Mouse (Mus musculus) midbrain, embryonic 13.5 days (tissue): ENCODE results near the gene Ifi211. TPM values are rescaled to one million over a fixed set of nuclear protein-coding genes. Genes with fewer than 3 reads are reported as not detected.
"Not testable (repeated sequence)": the region's sequence is repeated elsewhere in the genome, so short reads cannot be mapped to it uniquely, and the experiment has no call there.

Source experiments
- ATAC-seq: fragments of 200-750 bp; cut with Nextera tagmentation; 2 replicates; pipeline ENCODE4 v1.8.0; 2017; ENCODE audit warnings: mild to moderate bottlenecking, moderate TSS enrichment, moderate library complexity
- H3K27ac ChIP-seq: fragments of 300-500 bp; sonication (generic); 2 replicates; pipeline ENCODE4 v1.5.1; 2015; ENCODE audit warnings: inconsistent platforms, mild to moderate bottlenecking, moderate library complexity
- H3K27me3 ChIP-seq: fragments of 300-500 bp; sonication (generic); 2 replicates; pipeline ENCODE4 v1.6.1; 2015; ENCODE audit warnings: mild to moderate bottlenecking, inconsistent platforms
- H3K36me3 ChIP-seq: fragments of 300-500 bp; sonication (generic); 2 replicates; pipeline ENCODE4 v1.6.1; 2015; ENCODE audit warnings: mild to moderate bottlenecking, inconsistent platforms
- H3K4me1 ChIP-seq: fragments of 300-500 bp; sonication (generic); replicated peaks from 2 replicates; pipeline ENCODE4 v1.6.1; 2015; ENCODE audit warnings: inconsistent platforms
- H3K4me2 ChIP-seq: fragments of 300-500 bp; sonication (generic); replicated peaks from 2 replicates; pipeline ENCODE4 v1.6.1; 2015; ENCODE audit warnings: moderate library complexity, mild to moderate bottlenecking, inconsistent platforms
- H3K4me3 ChIP-seq: fragments of 300-500 bp; sonication (generic); replicated peaks from 2 replicates; pipeline ENCODE4 v1.5.1; 2015; ENCODE audit warnings: mild to moderate bottlenecking, inconsistent platforms
- H3K9ac ChIP-seq: fragments of 300-500 bp; sonication (generic); replicated peaks from 2 replicates; pipeline ENCODE4 v1.6.1; 2015; ENCODE audit warnings: mild to moderate bottlenecking, inconsistent platforms
- H3K9me3 ChIP-seq: fragments of 300-500 bp; sonication (generic); 2 replicates; pipeline ENCODE4 v1.6.1; 2016; ENCODE audit warnings: mild to moderate bottlenecking, inconsistent platforms
- WGBS: fragments of 180-500 bp; shearing (Covaris S2); methylation state at CpG from one replicate; pipeline ENCODE4 v1.1.7; 2015; 5-methylcytosine and 5-hydroxymethylcytosine counted together
- polyA plus RNA-seq: library from polyadenylated mRNA; unstranded; fragments of >200 nt; fragmentation: Nextera tagmentation; extraction: Ambion mirVana; gene quantifications from 2 replicates; pipeline ENCODE4 v1.2.1, GENCODE M21; 2015

Gene Ifi211
- polyA plus RNA-seq, 1 experiment from 2014 or later, result 0.32 TPM

GRCm38 (mm10) chr1:173913256-173913791, 478 bp upstream of the Ifi211 start:
- not testable (repeated sequence) for H3K4me1 ChIP-seq, H3K27me3 ChIP-seq, H3K9ac ChIP-seq, H3K27ac ChIP-seq, H3K4me3 ChIP-seq, H3K36me3 ChIP-seq, H3K9me3 ChIP-seq, H3K4me2 ChIP-seq, ATAC-seq

- H3K9me3 ChIP-seq, result no peaks in the 10 kb centered on the region
- no peak overlapping the region for H3K9ac ChIP-seq
- no peak overlapping the region for H3K4me3 ChIP-seq
- H3K36me3 ChIP-seq, result no peaks in the 10 kb centered on the region
- no peak overlapping the region for H3K27ac ChIP-seq
- WGBS, result 94% methylated on average over 2 of the region's 2 CpGs
- no peaks in the 10 kb centered on the region for H3K4me1 ChIP-seq
- no peak for ATAC-seq
- H3K4me2 ChIP-seq, result no peak overlapping the region
- no peaks in the 10 kb centered on the region for H3K27me3 ChIP-seq
Measured at GRCm38 (mm10) chr1:173911808-173912464, 910 bp downstream of the Ifi211 start.

GRCm38 (mm10) chr1:173908390-173908789, 4.5 kb downstream of the Ifi211 start:
- not testable (repeated sequence) for ATAC-seq, H3K9ac ChIP-seq

GRCm38 (mm10) chr1:173905885-173906284, 7.0 kb downstream of the Ifi211 start:
- 83% methylated on average over 4 of the region's 4 CpGs for WGBS
- not testable (repeated sequence) for H3K9me3 ChIP-seq, H3K36me3 ChIP-seq, H3K4me3 ChIP-seq, H3K27me3 ChIP-seq, H3K9ac ChIP-seq, H3K27ac ChIP-seq, H3K4me1 ChIP-seq, ATAC-seq, H3K4me2 ChIP-seq

More at GRCm38 (mm10) chr1:173908390-173908789, 4.5 kb downstream of the Ifi211 start:
- not testable (repeated sequence) for H3K4me3 ChIP-seq, H3K9me3 ChIP-seq, H3K4me2 ChIP-seq, H3K4me1 ChIP-seq, H3K36me3 ChIP-seq, H3K27ac ChIP-seq, H3K27me3 ChIP-seq

- not testable (repeated sequence) for H3K4me3 ChIP-seq, H3K4me2 ChIP-seq, H3K36me3 ChIP-seq, H3K4me1 ChIP-seq, H3K27ac ChIP-seq, ATAC-seq, H3K9me3 ChIP-seq, H3K27me3 ChIP-seq, H3K9ac ChIP-seq
Measured at GRCm38 (mm10) chr1:173889741-173890140, 23.1 kb downstream of the Ifi211 start.

GRCm38 (mm10) chr1:173887026-173887787, 25.6 kb downstream of the Ifi211 start:
- not testable (repeated sequence) for H3K4me3 ChIP-seq, ATAC-seq, H3K9me3 ChIP-seq, H3K4me2 ChIP-seq, H3K4me1 ChIP-seq, H3K36me3 ChIP-seq, H3K27ac ChIP-seq, H3K9ac ChIP-seq, H3K27me3 ChIP-seq
- WGBS, result 89% methylated on average over 1 of the region's 2 CpGs

- not testable (repeated sequence) for ATAC-seq, H3K27me3 ChIP-seq, H3K27ac ChIP-seq, H3K4me2 ChIP-seq, H3K36me3 ChIP-seq, H3K9ac ChIP-seq, H3K4me1 ChIP-seq, H3K9me3 ChIP-seq, H3K4me3 ChIP-seq
- 59% methylated on average over 3 of the region's 3 CpGs for WGBS
Measured at GRCm38 (mm10) chr1:173880004-173880666, 32.7 kb downstream of the Ifi211 start.

- not testable (repeated sequence) for H3K27ac ChIP-seq, H3K9me3 ChIP-seq, ATAC-seq, H3K27me3 ChIP-seq, H3K4me3 ChIP-seq, H3K4me2 ChIP-seq, H3K9ac ChIP-seq, H3K4me1 ChIP-seq, H3K36me3 ChIP-seq
- WGBS, result 84% methylated on average over 5 of the region's 5 CpGs
Measured at GRCm38 (mm10) chr1:173879225-173879987, 33.4 kb downstream of the Ifi211 start.

- ATAC-seq, H3K4me1 ChIP-seq, H3K4me2 ChIP-seq, H3K9ac ChIP-seq, H3K27ac ChIP-seq, H3K9me3 ChIP-seq, H3K36me3 ChIP-seq, H3K4me3 ChIP-seq, H3K27me3 ChIP-seq: not testable (repeated sequence)
- 89% methylated on average over 6 of the region's 6 CpGs for WGBS
Measured at GRCm38 (mm10) chr1:173878264-173878663, 34.6 kb downstream of the Ifi211 start.

GRCm38 (mm10) chr1:173877125-173877524, 35.7 kb downstream of the Ifi211 start:
- not testable (repeated sequence) for H3K27ac ChIP-seq, H3K4me1 ChIP-seq, H3K4me2 ChIP-seq, H3K36me3 ChIP-seq, H3K9ac ChIP-seq, H3K27me3 ChIP-seq, H3K4me3 ChIP-seq, ATAC-seq, H3K9me3 ChIP-seq
- WGBS, result 89% methylated on average over 1 of the region's 1 CpGs

- 77% methylated on average over 1 of the region's 1 CpGs for WGBS
- not testable (repeated sequence) for H3K27me3 ChIP-seq, H3K4me1 ChIP-seq, H3K27ac ChIP-seq, ATAC-seq, H3K9ac ChIP-seq, H3K9me3 ChIP-seq, H3K36me3 ChIP-seq, H3K4me2 ChIP-seq, H3K4me3 ChIP-seq
Measured at GRCm38 (mm10) chr1:173868586-173868985, 44.3 kb downstream of the Ifi211 start.

- Histone ChIP-seq H3K27ac (no peak overlapping the region), H3K9ac (no peak overlapping the region), H3K27me3 (no peaks in the 10 kb centered on the region), H3K4me3 (no peak overlapping the region), H3K9me3 (no peaks in the 10 kb centered on the region), H3K4me2 (no peak overlapping the region), H3K36me3 (no peaks in the 10 kb centered on the region), H3K4me1 (no peaks in the 10 kb centered on the region)
- WGBS, result 85% methylated on average over 12 of the region's 12 CpGs
- ATAC-seq, result no peak
Measured at GRCm38 (mm10) chr1:173866504-173866903, 46.3 kb downstream of the Ifi211 start.
